Mouse (Mus musculus): ENCODE data around the gene Anp32b.
A peak's percentile ranks its signal among the peaks of the same experiment; 100 is the strongest.

Anp32b gene

GRCm38 (mm10) chr4:46450519-46451131 is at the start of gene Anp32b:
TSS of gene Anp32b (plus strand) at chr4:46450902.
- peak; percentile 92 for DNase-seq (ENCODE audit: low read depth, low spot score)

GRCm38 (mm10) chr4:46404042-46404795 is 46.5 kb upstream of the Anp32b start:
- no peak for DNase-seq (ENCODE audit: low read depth, low spot score)

- DNase-seq (ENCODE audit: low read depth, low spot score): no peak
These were observed 43.6 kb upstream of the Anp32b start for GRCm38 (mm10) chr4:46406966-46407703.

- no peak for DNase-seq (ENCODE audit: low read depth, low spot score)
These were observed 40.0 kb upstream of the Anp32b start for GRCm38 (mm10) chr4:46410677-46411076.

GRCm38 (mm10) chr4:46411489-46411888 is 39.2 kb upstream of the Anp32b start:
- no peak for DNase-seq (ENCODE audit: low read depth, low spot score)

- DNase-seq (ENCODE audit: low read depth, low spot score): no peak
These were observed 38.6 kb upstream of the Anp32b start for GRCm38 (mm10) chr4:46412113-46412512.

GRCm38 (mm10) chr4:46413406-46413805 is 37.3 kb upstream of the Anp32b start, which contains the start of gene Hemgn:
TSS of gene Hemgn (minus strand) at chr4:46413506.
- DNase-seq (ENCODE audit: low read depth, low spot score): no peak

GRCm38 (mm10) chr4:46417491-46417890 is 33.2 kb upstream of the Anp32b start:
- no peak for DNase-seq (ENCODE audit: low read depth, low spot score)

GRCm38 (mm10) chr4:46418851-46419250 is 31.9 kb upstream of the Anp32b start:
- DNase-seq (ENCODE audit: low read depth, low spot score): no peak

GRCm38 (mm10) chr4:46422625-46423024 is 28.1 kb upstream of the Anp32b start:
- no peak for DNase-seq (ENCODE audit: low read depth, low spot score)

GRCm38 (mm10) chr4:46428903-46429499 is 21.7 kb upstream of the Anp32b start:
- no peak for DNase-seq (ENCODE audit: low read depth, low spot score)

GRCm38 (mm10) chr4:46432339-46433036 is 18.2 kb upstream of the Anp32b start:
- no peak for DNase-seq (ENCODE audit: low read depth, low spot score)

- DNase-seq (ENCODE audit: low read depth, low spot score): no peak
These were observed 8.2 kb upstream of the Anp32b start for GRCm38 (mm10) chr4:46442501-46442900.

GRCm38 (mm10) chr4:46445237-46445945 is 5.3 kb upstream of the Anp32b start:
- no peak for DNase-seq (ENCODE audit: low read depth, low spot score)

- DNase-seq (ENCODE audit: low read depth, low spot score): no peak
These were observed 3.2 kb upstream of the Anp32b start for GRCm38 (mm10) chr4:46447461-46447860.

- DNase-seq (ENCODE audit: low read depth, low spot score): no peak
These were observed 1.8 kb upstream of the Anp32b start for GRCm38 (mm10) chr4:46448886-46449285.

- DNase-seq (ENCODE audit: low read depth, low spot score): no peak
These were observed 633 bp upstream of the Anp32b start for GRCm38 (mm10) chr4:46450020-46450518.

- peak; percentile 35 for DNase-seq (ENCODE audit: low read depth, low spot score)
These were observed 597 bp downstream of the Anp32b start for GRCm38 (mm10) chr4:46451240-46451757.

GRCm38 (mm10) chr4:46451758-46452480 is 1.2 kb downstream of the Anp32b start:
- DNase-seq (ENCODE audit: low read depth, low spot score): peak; percentile 64

- peak; percentile 76 for DNase-seq (ENCODE audit: low read depth, low spot score)
These were observed 1.8 kb downstream of the Anp32b start for GRCm38 (mm10) chr4:46452481-46452850.
